Mouse (Mus musculus) heart, postnatal 0 days (tissue): ENCODE measurements around the gene Epha4.

Experiments used
- CTCF ChIP-seq: IDR thresholded peaks from 2 replicates; pipeline ENCODE4 v1.5.1; 2016; ENCODE audit warnings: antibody characterized with exemption, control low read depth, low read depth
- EP300 ChIP-seq: IDR thresholded peaks from 2 replicates; pipeline ENCODE4 v1.6.1; 2016; ENCODE audit warnings: antibody characterized with exemption, low read depth

GRCm38 (mm10) chr1:77471447-77471846, 43.4 kb downstream of the Epha4 start:
- TF ChIP-seq CTCF (no peak), EP300 (no peak)
